Mouse (Mus musculus) adrenal gland, postnatal 4 days (tissue): Measurements from ENCODE around the gene Gapvd1. TPM values are rescaled to one million over a fixed set of nuclear protein-coding genes. Genes with fewer than 3 reads are reported as not detected.

ENCODE experiments used
- DNase-seq, 2 experiments: peaks; one replicate each; pipeline ENCODE4 v3.0.0; 2021 to 2022; ENCODE audit warnings: low spot score in 2 of 2, mixed read lengths in 2 of 2
- total RNA-seq, 2 experiments: library from RNA; stranded (reverse); gene quantifications; 2 replicates each; pipeline ENCODE4 v1.2.3; 2021

Gene Gapvd1
- total RNA-seq, 2 experiments from 2014 or later = 69.2 to 79.9 TPM

DNA sequence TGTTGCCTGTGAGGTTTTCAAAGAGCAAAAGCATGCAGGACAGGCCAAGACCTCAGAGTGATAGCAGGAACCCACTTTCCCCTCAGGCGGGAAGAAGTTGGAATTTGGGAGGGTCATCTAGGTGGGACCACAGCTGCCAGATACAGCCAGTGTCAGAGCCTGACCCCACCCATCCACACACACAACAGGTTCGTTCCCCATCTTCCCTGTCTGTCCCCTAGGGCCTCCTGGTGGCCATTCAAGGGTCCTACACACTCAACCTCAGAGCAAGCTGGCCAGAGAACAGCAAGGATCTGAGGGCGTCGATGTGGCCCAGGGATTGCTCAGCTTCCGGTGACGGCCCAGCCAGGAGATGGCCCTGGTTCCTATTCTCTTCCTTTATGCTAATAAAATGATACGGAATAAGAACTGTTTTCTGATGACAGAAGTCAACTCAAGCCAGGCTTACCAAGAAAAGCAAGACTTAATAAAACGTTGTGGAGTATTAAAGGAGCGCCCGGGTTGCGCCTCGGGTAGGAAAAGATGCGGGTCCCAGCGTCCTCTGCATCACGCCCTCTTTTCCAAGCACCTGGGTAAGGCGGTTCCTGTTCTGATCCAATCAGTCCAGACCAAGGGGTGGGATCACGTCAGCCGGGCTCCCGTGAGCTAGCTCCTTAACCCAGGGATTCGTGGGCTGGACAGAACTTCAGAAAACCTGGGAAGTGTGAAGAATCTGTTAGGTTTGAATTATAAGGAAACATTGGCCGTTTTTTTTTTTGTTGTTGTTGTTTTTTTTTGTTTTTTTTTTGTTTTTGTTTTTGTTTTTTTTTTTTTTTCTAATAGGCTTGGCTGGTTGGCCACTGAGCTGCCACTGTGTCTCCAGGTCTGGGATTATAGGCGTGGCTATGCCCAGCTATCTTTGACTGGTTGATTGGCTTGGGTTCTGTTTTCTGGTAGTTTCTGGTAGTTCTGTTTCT lies 110.2 kb downstream of the Gapvd1 start:
- no peak for DNase-seq

DNA sequence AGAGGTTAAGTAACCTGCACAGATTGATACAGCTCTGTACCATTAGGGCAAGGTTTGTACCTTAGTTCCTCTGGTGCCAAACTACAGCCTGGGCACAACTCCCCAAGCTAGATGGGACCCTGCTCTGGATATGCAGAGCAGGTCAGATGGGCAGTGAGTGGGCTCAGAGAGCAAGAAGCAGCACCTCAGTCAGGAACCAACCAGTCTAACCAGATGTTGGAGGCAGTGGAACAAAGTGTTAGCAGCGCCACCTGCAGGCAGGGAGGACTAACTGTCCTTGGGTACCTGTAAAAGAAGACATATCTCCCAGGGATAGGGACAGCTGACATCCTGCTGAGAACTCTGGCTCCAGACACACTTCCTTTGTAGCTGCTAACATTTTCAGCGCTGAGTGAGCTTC lies 112.7 kb downstream of the Gapvd1 start:
- no peak for DNase-seq

DNA sequence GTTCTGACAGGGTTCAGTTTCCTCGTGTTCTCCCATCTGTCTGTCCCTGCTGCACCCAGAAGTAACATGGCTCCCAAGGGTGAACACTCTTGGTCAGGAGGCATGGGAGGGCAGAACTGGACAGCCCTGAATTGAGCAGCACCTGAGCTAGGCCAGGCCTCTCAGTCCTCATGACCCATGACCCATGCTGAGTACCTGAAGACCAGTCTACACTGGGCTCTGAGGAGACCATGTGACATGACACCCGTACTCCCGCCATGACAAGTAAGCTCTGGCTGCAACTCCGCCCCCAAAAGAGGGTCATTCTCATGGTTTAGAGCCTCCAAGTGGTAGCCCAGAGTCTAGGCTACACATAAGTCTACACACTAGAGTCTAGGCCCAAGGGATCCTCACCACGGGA lies 115.3 kb downstream of the Gapvd1 start:
- no peak for DNase-seq

DNA sequence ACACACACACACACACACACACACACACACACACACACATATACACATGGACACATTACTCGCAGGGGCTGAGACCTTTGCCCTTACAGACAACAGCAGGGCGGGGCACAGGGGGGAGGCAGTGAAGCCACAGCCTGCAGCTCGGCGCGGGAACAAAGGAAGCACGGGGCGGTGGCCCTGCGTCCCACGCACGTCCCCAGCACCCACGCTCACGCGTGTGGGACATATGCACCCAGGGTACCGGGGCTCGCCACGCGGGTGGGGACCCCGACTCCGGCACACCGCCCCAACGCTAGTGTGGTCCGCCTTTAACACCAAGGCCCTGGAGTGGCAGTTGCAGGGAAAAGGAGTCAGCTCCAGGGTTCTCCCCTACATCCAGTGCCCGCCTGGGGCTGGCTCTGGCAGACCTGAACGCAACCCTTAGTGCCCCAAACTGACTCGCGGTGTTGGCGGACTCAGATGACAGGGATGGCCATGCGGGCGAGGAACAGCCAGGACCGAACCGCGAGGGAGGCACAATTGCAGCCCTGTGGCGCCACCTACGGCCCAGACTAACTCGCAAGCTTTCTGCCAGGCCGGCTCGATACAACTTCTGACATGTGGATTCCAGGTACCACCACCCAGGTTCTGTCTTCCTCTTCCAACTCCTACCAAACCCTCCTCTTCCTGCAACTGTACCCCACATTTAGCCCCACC lies 115.9 kb downstream of the Gapvd1 start:
- DNase-seq = peak; percentile 66 to 81

DNA sequence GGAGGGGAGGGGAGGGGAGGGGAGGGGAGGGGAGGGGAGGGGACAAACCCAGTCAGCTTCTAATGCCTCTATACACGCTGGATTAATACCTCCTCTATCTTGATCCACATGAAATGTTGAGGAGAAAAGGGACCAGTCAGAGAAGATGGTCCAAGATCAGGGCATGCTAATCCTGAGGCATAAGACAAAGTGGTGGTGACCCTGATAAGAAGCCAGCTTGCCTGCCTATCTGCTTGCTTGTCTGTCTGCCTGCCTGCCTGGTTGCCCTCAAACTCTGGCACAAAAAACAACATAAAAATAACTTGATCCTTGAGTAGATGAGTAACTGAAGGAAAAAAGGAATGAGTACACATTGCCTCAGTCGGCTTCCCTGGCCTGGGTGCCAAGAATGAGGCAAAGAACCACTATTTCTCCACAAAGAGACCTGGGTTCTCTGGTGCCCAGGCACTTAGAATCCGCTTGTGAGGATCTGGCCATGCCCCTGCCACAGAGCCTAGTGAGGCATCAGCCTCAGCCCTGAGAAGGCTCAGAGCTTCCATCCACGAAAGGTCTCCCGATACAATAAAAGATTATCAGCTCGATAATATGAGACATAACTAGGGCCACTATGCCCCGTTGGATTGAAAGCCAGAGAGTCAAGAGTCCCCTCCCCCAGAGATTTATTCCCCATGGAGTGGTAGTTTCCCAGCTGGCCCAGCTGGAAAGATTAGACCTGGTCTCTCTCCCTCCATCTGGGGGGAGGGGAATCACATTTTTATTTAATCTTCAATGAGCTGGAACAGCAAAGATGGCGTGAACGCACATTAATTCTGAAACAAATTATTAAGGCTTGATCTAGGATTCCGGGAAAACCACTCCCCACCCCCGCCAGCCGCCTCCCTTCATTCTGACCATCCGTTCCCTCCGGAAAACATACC lies 119.5 kb downstream of the Gapvd1 start:
- no peak for DNase-seq

DNA sequence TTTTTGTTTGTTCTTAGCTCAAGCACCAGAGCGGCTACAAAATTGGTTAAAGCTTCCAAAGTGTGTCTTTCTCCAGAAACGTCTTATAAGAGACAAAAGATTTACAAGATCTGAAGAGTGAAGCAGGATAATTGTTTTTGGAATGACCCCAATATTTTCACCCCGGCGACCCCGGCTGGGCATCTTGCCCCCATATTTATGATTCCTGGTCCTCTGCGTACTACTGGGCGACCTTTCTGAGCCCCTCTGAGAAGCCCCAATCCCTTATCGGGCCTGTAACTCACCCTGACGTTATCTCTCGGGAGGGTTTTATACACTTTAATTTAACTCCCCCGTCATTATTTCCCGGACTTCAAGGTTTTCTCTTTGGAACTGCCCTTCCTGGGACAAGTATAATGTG lies 123.0 kb downstream of the Gapvd1 start:
- no peak for DNase-seq

DNA sequence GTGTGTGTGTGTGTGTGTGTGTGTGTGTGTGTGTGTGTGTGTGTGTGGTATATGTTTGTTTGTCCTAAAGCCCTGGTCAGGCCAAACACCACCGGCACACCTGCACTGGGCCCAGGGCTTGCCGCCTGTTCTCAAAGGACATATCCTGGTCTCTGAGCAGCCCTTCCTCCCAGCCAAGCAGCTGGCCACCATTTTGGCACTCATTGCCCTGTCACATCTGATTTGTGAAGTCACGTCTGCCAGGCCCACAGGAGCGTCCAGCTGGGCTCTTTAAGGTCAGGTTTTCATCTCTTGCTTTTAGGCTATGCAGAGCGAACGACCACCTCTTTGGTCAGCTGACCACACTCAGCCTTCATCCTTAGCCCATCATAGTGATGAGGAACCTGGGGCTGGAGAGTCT lies 124.6 kb downstream of the Gapvd1 start:
- DNase-seq = no peak

DNA sequence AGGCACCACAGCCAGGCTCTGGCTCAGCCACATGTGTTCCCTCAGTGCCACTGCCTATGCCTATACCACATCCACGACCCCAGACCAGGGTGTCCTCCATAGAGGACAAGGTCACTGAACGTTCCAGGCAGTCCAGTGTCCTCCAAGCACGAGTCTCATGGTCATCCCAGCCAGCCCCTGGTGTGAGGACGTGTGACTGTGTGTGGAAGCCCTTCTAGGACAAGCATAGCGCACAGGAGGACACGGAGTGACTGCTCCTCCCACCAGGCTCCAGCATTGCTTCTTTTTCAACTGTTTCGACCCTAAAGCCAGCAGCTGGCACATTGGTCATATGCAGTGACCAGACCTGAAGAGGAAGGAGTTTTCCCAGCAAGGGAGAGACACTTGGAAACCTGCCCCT lies 125.3 kb downstream of the Gapvd1 start:
- no peak for DNase-seq

DNA sequence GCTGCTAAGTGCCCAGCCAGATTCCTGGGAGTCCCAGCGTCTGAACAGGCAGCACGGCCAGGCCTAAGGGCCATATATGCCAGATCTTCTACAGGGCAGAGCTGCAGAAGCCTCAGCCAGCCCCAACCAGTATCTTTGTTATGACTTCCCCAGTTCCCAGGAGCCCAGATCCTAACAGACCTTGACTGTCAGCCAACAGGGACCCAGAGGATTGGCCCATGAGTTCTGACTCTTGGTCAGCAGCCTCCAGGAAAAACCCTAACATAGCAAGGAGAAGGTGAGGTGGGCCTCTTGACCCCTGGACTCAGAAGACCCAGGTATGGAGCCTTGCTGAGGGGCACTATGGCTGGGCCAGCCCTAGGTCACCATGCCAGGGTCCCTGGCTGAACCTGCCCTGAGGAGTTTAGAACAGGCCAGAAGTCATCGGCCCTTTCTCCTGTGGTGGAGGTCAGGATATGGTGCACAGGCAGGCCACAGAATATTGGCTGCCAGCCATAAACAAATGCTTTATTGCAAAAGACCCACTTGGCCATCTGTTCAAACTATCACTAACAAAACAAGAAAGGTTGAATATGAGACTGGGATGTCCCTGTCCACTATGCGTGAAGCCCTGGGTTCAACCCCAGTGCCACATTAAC lies 126.0 kb downstream of the Gapvd1 start:
- no peak for DNase-seq

DNA sequence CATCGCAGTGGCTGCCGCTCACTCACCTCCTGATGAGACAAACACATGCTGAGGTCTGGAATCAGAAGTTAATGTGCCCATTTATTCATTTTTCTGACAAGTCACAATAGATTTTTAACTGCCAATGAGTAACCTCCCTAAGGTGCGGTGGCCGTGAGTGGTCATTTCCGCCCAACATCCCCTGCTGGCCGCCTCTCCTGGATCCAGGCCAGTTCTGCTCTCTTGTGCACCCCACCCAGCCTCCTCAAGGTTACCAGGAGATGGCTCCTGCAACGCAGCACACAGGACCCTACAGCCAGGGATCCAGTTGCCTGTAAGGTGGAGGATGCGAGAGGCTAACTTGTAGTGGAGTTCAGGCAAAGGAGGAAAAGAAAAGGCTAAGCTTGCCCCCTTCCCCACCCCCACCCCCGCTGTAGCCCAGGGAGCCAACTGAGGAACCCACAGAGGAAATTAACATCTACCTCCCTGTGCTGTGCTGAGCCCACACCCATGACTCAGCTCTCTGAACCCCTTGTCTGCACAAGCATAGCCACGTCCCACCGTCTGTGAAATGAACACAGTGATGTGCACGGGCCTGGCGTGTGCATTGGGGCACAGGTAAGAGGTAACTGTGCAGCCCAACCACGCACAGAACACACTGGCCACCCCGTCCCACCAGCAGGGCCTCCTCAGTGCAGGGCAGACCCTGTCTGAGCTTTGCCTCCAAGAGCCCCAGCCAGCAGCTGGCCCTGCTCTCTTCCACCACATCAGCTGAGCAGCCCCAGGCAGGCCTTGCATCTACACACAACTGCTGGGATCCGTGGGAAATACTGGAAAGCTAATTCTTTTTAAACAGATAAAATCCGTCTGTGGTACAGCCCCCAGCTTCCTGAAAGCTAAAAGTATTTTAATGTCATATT lies 127.5 kb downstream of the Gapvd1 start:
- no peak for DNase-seq

Other genes with a start within 250 kb of the Gapvd1 start
- 100 to 1,000 TPM; 449 to 473 TPM for gene Hspa5, start 16.7 kb upstream of the Gapvd1 start, total RNA-seq
- 10 to 100 TPM; 29.7 to 31.4 TPM for gene Rabepk, start 44.7 kb upstream of the Gapvd1 start, total RNA-seq
- 10 to 100 TPM; 70.4 to 77.6 TPM for gene Fbxw2, start 71.1 kb upstream of the Gapvd1 start, total RNA-seq
- under 1 TPM in 1 of 2 experiments, not detected in 1; 0.17 TPM for gene Gm34653, start 77.8 kb upstream of the Gapvd1 start, total RNA-seq
- 1 to 10 TPM; 2.4 to 3.0 TPM for gene Cutal, start 119.2 kb upstream of the Gapvd1 start, total RNA-seq
- 10 to 100 TPM; 41.5 to 41.7 TPM for gene Psmd5, start 119.7 kb upstream of the Gapvd1 start, total RNA-seq
- 10 to 100 TPM in 1 of 2 experiments, 1 to 10 TPM in 1; 8.3 to 10.4 TPM for gene Phf19, start 158.8 kb upstream of the Gapvd1 start, total RNA-seq
- 1 to 10 TPM; 2.1 to 3.4 TPM for gene Traf1, start 206.5 kb upstream of the Gapvd1 start, total RNA-seq